Mouse (Mus musculus): ENCODE results near the gene Cmtm3. TPM values are rescaled to one million over a fixed set of nuclear protein-coding genes. Genes with fewer than 3 reads are reported as not detected.
A peak's percentile ranks its signal among the peaks of the same experiment; 100 is the strongest.
"Not testable (repeated sequence)": the region's sequence is repeated elsewhere in the genome, so short reads cannot be mapped to it uniquely, and the experiment has no call there.

Gene Cmtm3
- polyA plus RNA-seq (2016; fragmentation: Nextera tagmentation; extraction: Ambion mirVana) = 168 and 173 TPM in 2 replicates

- H3K27me3 ChIP-seq = no peaks in the 10 kb centered on the region
- ATAC-seq (ENCODE audit: insufficient number of reproducible peaks, insufficient read depth, low FRiP score, low TSS enrichment) = no peak
- WGBS = 13% methylated on average over 17 of the region's 18 CpGs
- H3K27ac ChIP-seq = peak within 1 kb of the TSS; percentile 91
- no peaks in the 10 kb centered on the region for H3K9me3 ChIP-seq
- H3K4me2 ChIP-seq (replicated peaks) = peak within 1 kb of the TSS; percentile 73
- peaks cover 12% of the 10 kb centered on the region; the same call in 1 of the 2 replicates for H3K4me1 ChIP-seq
- peaks cover 8% of the 10 kb centered on the region; the same call in 1 of the 2 replicates for H3K36me3 ChIP-seq
- H3K4me3 ChIP-seq = peak within 1 kb of the TSS; percentile 71
- H3K9ac ChIP-seq = peak within 1 kb of the TSS; percentile 83
These were observed at the start of gene Cmtm3 for GRCm38 (mm10) chr8:104339229-104339982. Cmtm3 (plus strand) TSS chr8:104339410.

DNA sequence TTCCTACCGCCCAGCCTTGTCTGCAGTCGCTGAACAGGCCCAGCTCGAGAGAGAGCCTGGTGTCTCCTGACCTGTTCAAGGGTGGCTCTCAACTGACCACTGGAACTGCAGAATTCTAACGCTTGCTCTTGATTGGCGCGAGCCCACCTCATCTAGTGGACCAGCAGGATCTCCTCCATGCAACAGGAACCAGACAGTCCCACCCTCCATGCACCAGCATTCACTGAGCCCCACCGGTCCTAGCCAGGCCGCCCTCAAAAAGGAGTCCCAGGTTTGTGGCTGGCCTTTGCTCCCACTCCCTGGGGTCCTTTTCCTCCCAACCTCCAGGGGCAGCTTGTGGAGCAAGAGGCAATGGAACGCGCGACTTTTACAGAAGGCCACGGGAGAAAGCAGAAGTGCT is 46.1 kb upstream of the Cmtm3 start, which contains the start of gene Cmtm2a:
Cmtm2a (minus strand) TSS at position 101 of the 400 bp plus-strand sequence.
- not testable (repeated sequence) for H3K9ac ChIP-seq; ATAC-seq (ENCODE audit: insufficient number of reproducible peaks, insufficient read depth, low FRiP score, low TSS enrichment); H3K4me1 ChIP-seq; H3K4me3 ChIP-seq; H3K27ac ChIP-seq; H3K4me2 ChIP-seq (replicated peaks); H3K27me3 ChIP-seq; H3K36me3 ChIP-seq; H3K9me3 ChIP-seq
- WGBS = 86% methylated on average over 12 of the region's 12 CpGs

DNA sequence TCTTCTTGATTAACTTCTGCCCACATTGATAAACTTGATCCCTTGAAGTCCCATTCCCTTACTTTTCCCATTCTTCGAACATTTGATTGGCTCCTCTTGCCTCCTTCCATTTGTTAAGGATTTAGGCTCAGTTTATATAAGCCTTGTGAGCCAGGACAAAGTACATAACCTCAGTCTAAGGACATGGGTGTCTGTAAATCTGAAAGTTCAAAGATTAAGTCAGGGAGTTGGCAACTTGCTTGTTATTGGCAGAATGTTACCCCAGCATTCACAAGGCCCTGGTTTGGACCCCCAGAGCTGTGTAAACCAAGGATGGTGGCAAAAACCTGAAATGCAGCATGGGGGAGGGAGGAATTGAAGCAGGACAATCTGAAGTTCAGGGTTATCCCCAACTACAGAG is 44.8 kb upstream of the Cmtm3 start:
- Histone ChIP-seq H3K4me2 (replicated peaks) (no peak overlapping the region), H3K27ac (no peak overlapping the region), H3K27me3 (no peaks in the 10 kb centered on the region), H3K4me3 (no peak overlapping the region), H3K9me3 (no peaks in the 10 kb centered on the region), H3K9ac (no peak overlapping the region), H3K36me3 (no peaks in the 10 kb centered on the region), H3K4me1 (no peaks in the 10 kb centered on the region)
- ATAC-seq (ENCODE audit: insufficient number of reproducible peaks, insufficient read depth, low FRiP score, low TSS enrichment) = no peak
- WGBS = 83% methylated on average over 1 of the region's 1 CpGs

DNA sequence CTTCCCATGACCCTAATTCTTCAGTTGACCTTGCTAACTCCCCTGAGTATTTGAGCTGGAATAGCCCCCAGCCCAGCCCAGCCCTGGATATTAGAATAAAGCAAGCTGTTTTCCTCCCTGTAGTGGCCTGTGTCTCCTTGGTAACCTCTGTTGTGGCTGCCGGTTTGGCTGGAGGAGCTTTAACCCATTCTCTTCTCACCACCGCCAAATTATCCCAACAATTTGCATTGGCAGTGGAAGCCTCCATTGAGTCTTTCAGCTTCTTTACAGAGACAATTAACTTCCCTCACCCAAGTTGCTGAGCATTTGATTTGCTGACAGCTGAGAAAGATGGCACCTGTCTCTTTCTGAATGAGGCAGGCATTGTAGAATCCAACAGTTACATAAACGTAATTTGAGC is 37.6 kb upstream of the Cmtm3 start:
- H3K4me3 ChIP-seq; H3K4me1 ChIP-seq; H3K27ac ChIP-seq; H3K27me3 ChIP-seq; H3K9ac ChIP-seq; H3K36me3 ChIP-seq; H3K9me3 ChIP-seq; ATAC-seq (ENCODE audit: insufficient number of reproducible peaks, insufficient read depth, low FRiP score, low TSS enrichment); H3K4me2 ChIP-seq (replicated peaks): not testable (repeated sequence)
- WGBS = 13% methylated on average over 3 of the region's 3 CpGs

GRCm38 (mm10) chr8:104302536-104302935 is 36.7 kb upstream of the Cmtm3 start:
- not testable (repeated sequence) for ATAC-seq (ENCODE audit: insufficient number of reproducible peaks, insufficient read depth, low FRiP score, low TSS enrichment); H3K9me3 ChIP-seq; H3K9ac ChIP-seq; H3K4me2 ChIP-seq (replicated peaks); H3K36me3 ChIP-seq; H3K4me1 ChIP-seq; H3K4me3 ChIP-seq; H3K27ac ChIP-seq; H3K27me3 ChIP-seq
- 88% methylated on average over 4 of the region's 4 CpGs for WGBS

- Histone ChIP-seq H3K9ac (no peak overlapping the region), H3K27ac (no peak overlapping the region), H3K4me3 (no peak overlapping the region), H3K9me3 (no peaks in the 10 kb centered on the region), H3K36me3 (no peaks in the 10 kb centered on the region), H3K27me3 (no peaks in the 10 kb centered on the region), H3K4me1 (0 out of 2 replicates have a peak, but pooled peaks cover 3% of the 10 kb centered on the region), H3K4me2 (replicated peaks) (no peak overlapping the region)
- no peak for ATAC-seq (ENCODE audit: insufficient number of reproducible peaks, insufficient read depth, low FRiP score, low TSS enrichment)
- WGBS = 86% methylated on average over 11 of the region's 11 CpGs
These were observed 34.2 kb upstream of the Cmtm3 start for GRCm38 (mm10) chr8:104304962-104305361.

DNA sequence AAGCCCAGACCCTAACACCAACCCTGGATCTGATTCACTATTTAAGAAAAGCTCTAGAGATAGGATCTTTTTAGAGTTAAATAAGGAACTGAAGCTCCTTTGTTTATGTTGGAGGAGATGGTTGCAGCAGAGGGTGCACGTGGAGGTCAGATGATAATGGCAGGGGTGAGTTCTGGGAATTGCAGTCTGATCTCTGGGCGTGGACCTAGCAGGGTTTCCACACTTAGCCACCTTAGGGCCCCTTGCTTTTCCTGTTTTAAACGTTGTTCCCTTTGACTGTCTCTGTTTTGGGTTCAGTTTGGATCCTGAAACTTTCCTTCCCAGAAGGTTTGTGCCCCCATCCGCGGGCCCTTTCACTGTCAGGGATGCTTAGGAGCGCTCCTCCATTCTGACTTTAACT is 30.9 kb upstream of the Cmtm3 start:
- 52% methylated on average over 6 of the region's 6 CpGs for WGBS
- H3K4me1 ChIP-seq = not testable (repeated sequence)

GRCm38 (mm10) chr8:104309441-104310155 is 29.6 kb upstream of the Cmtm3 start, which contains the start of the genes Gm45711 and Cmtm1:
Gm45711 (minus strand) TSS chr8:104310081.
Cmtm1 (minus strand) TSS chr8:104310145.
- H3K27me3 ChIP-seq; H3K27ac ChIP-seq; H3K4me1 ChIP-seq; H3K4me2 ChIP-seq (replicated peaks); H3K9me3 ChIP-seq; H3K9ac ChIP-seq; H3K36me3 ChIP-seq; H3K4me3 ChIP-seq; ATAC-seq (ENCODE audit: insufficient number of reproducible peaks, insufficient read depth, low FRiP score, low TSS enrichment): not testable (repeated sequence)
- 88% methylated on average over 36 of the region's 36 CpGs for WGBS

More for the DNA sequence above, 30.9 kb upstream of the Cmtm3 start:
- H3K4me2 ChIP-seq (replicated peaks); H3K27me3 ChIP-seq; H3K36me3 ChIP-seq; ATAC-seq (ENCODE audit: insufficient number of reproducible peaks, insufficient read depth, low FRiP score, low TSS enrichment); H3K4me3 ChIP-seq; H3K27ac ChIP-seq; H3K9me3 ChIP-seq; H3K9ac ChIP-seq: not testable (repeated sequence)

DNA sequence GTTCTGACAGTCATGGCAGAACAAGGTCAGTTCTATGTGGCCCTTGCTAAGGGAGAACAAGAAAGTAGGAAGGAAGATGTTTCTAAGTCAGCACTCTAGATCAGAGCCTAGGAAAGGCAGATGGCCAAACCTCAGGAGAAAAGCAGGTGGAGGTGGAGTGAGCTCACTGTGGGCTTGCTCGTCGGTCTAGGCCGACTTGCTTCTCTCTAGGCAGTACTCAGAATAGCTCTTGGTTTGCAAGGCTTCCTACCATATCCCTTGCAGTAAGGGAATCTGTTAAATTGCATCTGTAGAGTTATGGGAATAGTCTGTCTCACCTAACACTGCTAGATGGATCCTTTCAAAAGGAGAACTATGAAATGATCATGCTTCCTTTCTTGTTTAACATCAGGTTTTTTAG is 27.2 kb upstream of the Cmtm3 start:
- not testable (repeated sequence) for ATAC-seq (ENCODE audit: insufficient number of reproducible peaks, insufficient read depth, low FRiP score, low TSS enrichment); H3K4me3 ChIP-seq; H3K9ac ChIP-seq; H3K9me3 ChIP-seq; H3K4me2 ChIP-seq (replicated peaks); H3K27me3 ChIP-seq; H3K27ac ChIP-seq; H3K36me3 ChIP-seq; H3K4me1 ChIP-seq
- 90% methylated on average over 3 of the region's 3 CpGs for WGBS

DNA sequence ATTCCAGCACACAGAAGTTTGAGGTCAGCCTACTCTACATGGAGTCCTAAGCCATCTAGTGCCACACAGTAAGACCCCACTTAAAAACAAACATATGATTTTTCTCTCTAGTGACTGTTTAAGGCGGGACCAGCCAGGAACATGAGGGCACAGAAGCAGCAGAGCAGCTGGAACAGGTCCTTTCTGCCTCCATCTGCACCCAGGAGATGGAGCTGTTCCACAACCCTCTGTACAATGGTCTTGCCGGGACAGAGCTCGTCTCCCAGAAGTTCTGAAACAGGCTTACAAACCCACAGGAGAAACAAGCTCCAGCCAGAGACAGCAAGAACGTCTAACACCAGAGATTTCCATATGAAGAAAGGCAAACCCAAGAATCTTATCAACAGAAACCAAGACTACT is 25.9 kb upstream of the Cmtm3 start:
- Histone ChIP-seq H3K9ac (no peak overlapping the region), H3K4me1 (no peaks in the 10 kb centered on the region), H3K9me3 (no peaks in the 10 kb centered on the region), H3K4me2 (replicated peaks) (no peak overlapping the region), H3K4me3 (no peak overlapping the region), H3K27me3 (no peaks in the 10 kb centered on the region), H3K36me3 (no peaks in the 10 kb centered on the region), H3K27ac (no peak overlapping the region)
- 73% methylated on average over 4 of the region's 4 CpGs for WGBS
- no peak for ATAC-seq (ENCODE audit: insufficient number of reproducible peaks, insufficient read depth, low FRiP score, low TSS enrichment)

GRCm38 (mm10) chr8:104321267-104321666 is 17.9 kb upstream of the Cmtm3 start, which contains the start of gene Gm11020:
Gm11020 (plus strand) TSS chr8:104321567.
- H3K4me2 ChIP-seq (replicated peaks); H3K4me3 ChIP-seq; H3K9ac ChIP-seq; H3K36me3 ChIP-seq; H3K27me3 ChIP-seq; H3K4me1 ChIP-seq; H3K9me3 ChIP-seq; H3K27ac ChIP-seq; ATAC-seq (ENCODE audit: insufficient number of reproducible peaks, insufficient read depth, low FRiP score, low TSS enrichment): not testable (repeated sequence)
- WGBS = 78% methylated on average over 11 of the region's 11 CpGs

DNA sequence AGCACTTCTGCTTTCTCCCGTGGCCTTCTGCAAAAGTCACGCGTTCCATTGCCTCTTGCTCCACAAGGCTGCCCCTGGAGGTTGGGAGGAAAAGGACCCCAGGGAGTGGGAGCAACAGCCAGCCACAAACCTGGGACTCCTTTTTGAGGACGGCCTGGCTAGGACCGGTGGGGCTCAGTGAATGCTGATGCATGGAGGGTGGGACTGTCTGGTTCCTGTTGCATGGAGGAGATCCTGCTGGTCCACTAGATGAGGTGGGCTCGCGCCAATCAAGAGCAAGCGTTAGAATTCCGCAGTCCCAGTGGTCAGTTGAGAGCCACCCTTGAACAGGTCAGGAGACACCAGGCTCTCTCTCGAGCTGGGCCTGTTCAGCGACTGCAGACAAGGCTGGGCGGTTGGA is 17.3 kb upstream of the Cmtm3 start, which contains the start of gene Cmtm2b:
Cmtm2b (plus strand) TSS at position 301 of the 400 bp plus-strand sequence.
- WGBS = 88% methylated on average over 12 of the region's 12 CpGs
- H3K9ac ChIP-seq; ATAC-seq (ENCODE audit: insufficient number of reproducible peaks, insufficient read depth, low FRiP score, low TSS enrichment); H3K27ac ChIP-seq; H3K9me3 ChIP-seq; H3K4me3 ChIP-seq; H3K27me3 ChIP-seq; H3K4me1 ChIP-seq; H3K4me2 ChIP-seq (replicated peaks); H3K36me3 ChIP-seq: not testable (repeated sequence)

All from embryonic facial prominence, embryonic 12.5 days (tissue).